Mouse (Mus musculus) cerebellum, postnatal 4 days (tissue): ENCODE measurements at regions not wholly inside any gene's neighbourhood (a gene's known extent, or its start where the extent isn't known, plus 50 kb on each side); places are given as distances from the start of the nearest gene placed in this dataset.

Experiments
- DNase-seq, 2 experiments: peaks; one replicate each; pipeline ENCODE4 v3.0.0; 2022; ENCODE audit warnings: low spot score in 2 of 2, mixed read lengths in 1 of 2

DNA sequence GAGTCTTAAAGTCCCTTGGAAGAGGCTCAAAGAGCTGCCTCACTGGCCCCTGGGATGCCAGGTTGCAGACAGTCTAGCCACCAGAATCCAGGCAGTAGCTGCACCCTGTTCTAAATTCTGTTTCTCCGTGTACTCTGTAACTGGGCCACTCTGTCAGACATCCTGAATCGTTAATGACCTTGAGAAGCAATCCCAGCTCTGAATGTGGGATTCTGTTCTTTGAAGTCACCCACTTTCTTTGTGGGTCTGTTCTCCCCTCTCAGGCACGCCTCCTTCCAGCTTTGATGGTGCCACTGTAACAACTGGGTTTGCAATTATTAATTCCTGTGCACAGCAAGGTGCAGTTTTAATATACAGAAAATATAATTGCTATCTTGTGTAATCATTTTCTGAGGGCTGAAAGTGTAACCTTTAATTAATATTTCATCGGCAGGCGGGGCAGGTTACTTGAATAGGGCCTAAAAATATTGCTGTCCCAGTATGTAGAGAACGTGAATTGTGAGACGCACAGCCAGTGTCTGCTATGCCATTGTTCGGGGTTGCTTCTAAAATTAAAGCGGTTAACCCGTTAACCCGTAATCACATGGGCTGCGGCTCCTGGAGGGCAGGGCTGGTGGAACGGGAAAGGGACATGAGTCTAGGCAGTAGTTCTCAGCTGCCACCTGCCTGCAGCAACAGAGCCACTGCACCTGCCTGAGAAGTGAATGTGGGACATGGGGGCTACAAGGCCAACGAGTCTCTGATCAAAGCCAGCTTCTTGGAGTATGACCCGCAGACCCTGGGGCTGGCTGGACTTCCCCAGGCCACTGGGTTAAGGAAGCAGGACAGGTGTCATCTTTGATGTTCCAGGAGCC lies 64.3 kb upstream of the Id2 start:
- no peak for DNase-seq

DNA sequence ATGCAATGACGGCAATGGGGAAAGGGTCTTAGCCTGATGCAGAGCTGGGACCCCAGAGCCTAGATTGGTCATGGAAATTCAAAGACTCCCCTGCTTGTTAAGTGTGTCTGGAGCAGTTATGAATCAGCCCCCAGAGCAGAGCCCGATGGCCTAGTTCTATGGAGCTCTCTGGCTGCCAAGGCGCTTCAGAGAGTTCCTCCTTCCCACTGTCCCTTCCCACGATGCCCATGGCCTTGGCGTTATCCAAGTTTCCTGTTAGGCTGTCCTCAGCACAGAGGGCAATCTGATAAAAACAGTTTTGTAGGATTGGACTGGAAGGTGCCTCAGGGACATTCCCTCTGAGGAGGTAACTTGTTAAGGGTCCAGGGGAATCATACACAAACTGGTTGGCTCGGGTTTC lies 62.2 kb upstream of the Id2 start:
- no peak for DNase-seq

DNA sequence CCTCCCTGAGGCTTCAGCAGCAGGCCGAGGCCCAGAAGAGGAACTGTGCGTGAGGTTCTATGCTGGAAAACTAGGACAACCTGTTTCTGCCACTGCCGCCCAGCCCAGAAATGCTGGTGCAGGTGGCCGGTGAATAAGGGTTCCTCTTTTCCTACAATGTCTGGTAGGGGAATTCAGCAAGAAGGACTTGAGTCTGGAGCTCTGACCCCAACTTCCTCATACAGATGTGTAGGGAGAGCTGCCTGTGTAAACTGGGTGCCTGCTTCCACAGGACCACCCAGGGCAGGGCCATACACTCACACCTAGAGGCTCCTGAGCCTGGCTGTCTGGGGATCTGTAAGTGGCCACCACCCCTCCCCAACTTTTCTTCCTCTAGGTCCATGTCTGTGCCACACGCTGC lies 60.3 kb upstream of the Id2 start:
- no peak for DNase-seq

DNA sequence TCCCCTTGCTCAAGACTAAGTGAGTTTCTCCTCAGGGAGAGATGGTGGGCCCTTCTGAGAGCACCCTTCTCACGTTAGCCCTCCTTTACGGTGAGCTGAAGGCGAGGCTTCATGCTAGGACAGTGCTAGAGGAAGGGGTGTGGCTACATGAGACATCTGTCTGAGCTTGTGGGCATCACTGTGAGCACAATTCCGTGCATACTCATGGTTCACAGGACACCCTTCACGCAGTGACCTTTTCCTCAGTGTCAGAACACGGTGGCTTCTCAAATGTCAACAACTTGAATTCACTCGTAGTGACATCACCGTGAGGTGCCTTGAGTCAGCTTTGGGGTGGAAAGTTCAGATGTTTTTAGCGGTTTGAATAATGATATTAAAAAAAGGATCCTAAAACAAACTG lies 58.5 kb upstream of the Id2 start:
- DNase-seq, result no peak

DNA sequence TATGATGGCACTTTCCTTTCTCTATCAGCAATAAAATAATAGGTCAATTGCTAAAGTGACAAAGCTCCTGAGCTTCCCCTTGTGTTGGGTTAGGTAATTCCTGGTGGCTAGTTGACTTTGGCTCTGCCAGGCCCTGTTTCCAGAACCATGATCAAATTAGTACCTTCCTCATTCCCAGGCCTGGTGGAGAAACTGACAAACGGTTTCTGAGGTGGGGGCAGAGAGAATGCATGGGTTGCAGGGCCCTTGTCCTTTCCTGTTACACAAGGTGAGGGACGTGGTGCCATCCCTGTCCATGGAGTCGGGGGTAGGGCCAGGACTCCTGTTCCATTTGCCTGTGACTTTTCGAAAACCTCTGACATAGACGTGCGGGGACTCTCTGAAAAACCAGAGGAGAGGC lies 51.2 kb upstream of the Id2 start:
- DNase-seq, result no peak
